Mouse (Mus musculus) E14TG2a.4 (cell line): Measurements from ENCODE around the gene Wfikkn1.

Experiments
- H3K27me3 ChIP-seq: 2 replicates; pipeline ENCODE4 v1.6.1; 2014; ENCODE audit warnings: low read length, control low read depth; ENCODE audit not compliant: insufficient read depth
- H3K36me3 ChIP-seq: 2 replicates; pipeline ENCODE4 v1.6.1; 2014; ENCODE audit warnings: low read length, control low read depth; ENCODE audit not compliant: insufficient read depth
- H3K4me1 ChIP-seq: replicated peaks from 2 replicates; pipeline ENCODE4 v1.6.1; 2014; ENCODE audit warnings: low read depth, low read length, control low read depth
- H3K4me3 ChIP-seq: replicated peaks from 2 replicates; pipeline ENCODE4 v1.5.1; 2014; ENCODE audit warnings: mild to moderate bottlenecking, low read length
- H3K9me3 ChIP-seq: 2 replicates; pipeline ENCODE4 v1.6.1; 2014; ENCODE audit warnings: low read length, control low read depth
- CTCF ChIP-seq: conservative IDR thresholded peaks from 2 replicates; pipeline ENCODE4 v1.5.1; 2014; ENCODE audit warnings: low read length
- NANOG ChIP-seq: IDR thresholded peaks from 2 replicates; pipeline ENCODE4 v1.6.1; 2014; ENCODE audit warnings: borderline replicate concordance, low read length, mixed read lengths
- POU5F1 ChIP-seq: IDR thresholded peaks from 2 replicates; pipeline ENCODE4 v1.6.1; 2014; ENCODE audit warnings: low read length, borderline replicate concordance

Wfikkn1 gene

GRCm38 (mm10) chr17:25914295-25914694 is 33.6 kb upstream of the Wfikkn1 start:
- TF ChIP-seq NANOG (no peak), POU5F1 (no peak), CTCF (no peak)
- Histone ChIP-seq H3K9me3 (no peaks in the 10 kb centered on the region), H3K36me3 (peaks cover 56% of the 10 kb centered on the region), H3K4me3 (no peak overlapping the region), H3K27me3 (no peaks in the 10 kb centered on the region), H3K4me1 (peaks cover 57% of the 10 kb centered on the region)

DNA sequence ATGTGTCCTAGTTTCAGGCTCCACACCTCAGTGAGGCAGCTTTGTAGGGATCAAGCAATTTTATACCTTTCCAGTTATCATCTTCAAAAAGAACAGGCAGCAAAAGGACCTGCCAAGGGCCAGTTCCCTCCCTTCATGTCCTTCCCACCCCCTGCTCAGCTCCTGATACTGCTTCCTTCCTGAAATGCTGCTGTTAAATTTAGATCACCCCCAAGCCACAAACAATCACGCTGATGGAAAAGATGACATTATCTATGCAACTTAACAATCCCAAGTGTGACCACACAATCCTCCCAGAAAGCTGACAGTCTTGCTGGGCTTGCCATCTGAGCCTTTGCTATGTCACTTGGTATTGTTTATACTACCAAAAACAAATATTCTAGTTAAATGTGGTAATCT is 33.2 kb upstream of the Wfikkn1 start:
- Histone ChIP-seq H3K36me3 (peaks cover 56% of the 10 kb centered on the region), H3K27me3 (no peaks in the 10 kb centered on the region), H3K4me3 (no peak overlapping the region), H3K9me3 (no peaks in the 10 kb centered on the region), H3K4me1 (peaks cover 57% of the 10 kb centered on the region)
- no peak for TF ChIP-seq CTCF
- no peak for TF ChIP-seq POU5F1
- TF ChIP-seq NANOG = no peak

DNA sequence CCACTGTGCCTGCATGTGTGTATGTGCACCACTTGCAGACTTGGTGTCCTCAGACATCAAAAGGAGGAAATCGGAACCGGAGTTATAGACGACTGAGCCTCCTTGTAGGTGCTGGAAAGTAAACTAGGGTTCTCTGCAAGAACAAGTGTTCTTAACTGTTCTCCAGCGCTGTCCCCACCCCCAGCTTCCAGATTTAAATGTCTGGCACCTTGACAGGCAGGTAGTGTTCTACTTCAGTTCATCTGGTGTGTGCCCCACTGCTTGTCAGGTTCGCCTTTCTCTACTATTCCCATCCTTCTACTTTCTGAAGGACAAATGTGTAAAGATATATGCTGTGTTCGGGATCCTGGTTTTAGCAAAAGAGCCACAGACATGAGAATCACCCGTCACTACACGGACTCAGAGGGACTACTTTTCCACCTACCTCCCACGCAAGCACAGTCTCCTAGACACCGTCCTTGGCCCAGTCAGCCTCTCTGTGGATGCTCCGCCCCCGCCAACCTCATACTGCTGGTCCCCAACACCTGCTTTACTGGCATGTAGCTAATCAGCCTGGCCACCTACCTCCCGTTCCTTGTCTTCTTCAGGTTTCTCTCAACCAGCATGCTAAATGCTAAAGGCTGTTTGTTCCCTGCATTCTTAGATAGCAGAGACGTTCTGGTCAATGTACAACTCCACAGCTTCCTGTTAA is 32.7 kb upstream of the Wfikkn1 start:
- H3K4me3 ChIP-seq = no peak overlapping the region
- TF ChIP-seq CTCF (no peak), POU5F1 (no peak), NANOG (no peak)
- H3K27me3 ChIP-seq = no peaks in the 10 kb centered on the region
- H3K4me1 ChIP-seq = peaks cover 51% of the 10 kb centered on the region
- no peaks in the 10 kb centered on the region for H3K9me3 ChIP-seq
- peaks cover 56% of the 10 kb centered on the region for H3K36me3 ChIP-seq

DNA sequence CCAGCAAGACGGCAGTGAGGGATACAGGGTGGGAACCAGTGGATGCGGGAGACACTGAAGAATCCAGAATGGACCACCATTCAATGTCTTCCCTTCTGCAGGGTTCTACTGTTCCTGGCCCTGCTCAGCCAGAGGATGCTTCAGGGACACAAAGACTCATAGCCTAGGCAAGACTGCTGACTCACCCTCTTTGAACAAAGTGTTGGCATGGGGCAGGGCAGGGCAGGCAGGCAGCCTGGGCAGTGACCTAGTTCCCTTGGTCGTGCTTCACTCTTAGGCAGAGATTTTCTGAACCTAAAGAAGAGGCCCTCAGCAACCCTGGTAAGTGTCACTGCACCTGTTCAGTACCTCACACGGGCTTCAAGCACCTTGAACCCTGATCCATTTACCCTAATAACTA is 31.2 kb upstream of the Wfikkn1 start:
- TF ChIP-seq POU5F1 (no peak), CTCF (no peak), NANOG (no peak)
- no peak overlapping the region for H3K4me3 ChIP-seq
- H3K4me1 ChIP-seq = peaks cover 38% of the 10 kb centered on the region
- no peaks in the 10 kb centered on the region for H3K27me3 ChIP-seq
- peaks cover 56% of the 10 kb centered on the region for H3K36me3 ChIP-seq
- no peaks in the 10 kb centered on the region for H3K9me3 ChIP-seq

GRCm38 (mm10) chr17:25907640-25908039 is 27.0 kb upstream of the Wfikkn1 start:
- Histone ChIP-seq H3K9me3 (no peaks in the 10 kb centered on the region), H3K36me3 (peaks cover 36% of the 10 kb centered on the region), H3K4me3 (no peak overlapping the region), H3K4me1 (peaks cover 29% of the 10 kb centered on the region), H3K27me3 (no peaks in the 10 kb centered on the region)
- no peak for TF ChIP-seq NANOG
- no peak for TF ChIP-seq CTCF
- no peak for TF ChIP-seq POU5F1

- H3K36me3 ChIP-seq = peaks cover 40% of the 10 kb centered on the region
- peaks cover 25% of the 10 kb centered on the region for H3K4me1 ChIP-seq
- no peaks in the 10 kb centered on the region for H3K27me3 ChIP-seq
- H3K4me3 ChIP-seq = no peak overlapping the region
- no peak for TF ChIP-seq POU5F1
- no peak for TF ChIP-seq NANOG
- TF ChIP-seq CTCF = no peak
- no peaks in the 10 kb centered on the region for H3K9me3 ChIP-seq
Measured at GRCm38 (mm10) chr17:25903061-25903460, 22.4 kb upstream of the Wfikkn1 start.

DNA sequence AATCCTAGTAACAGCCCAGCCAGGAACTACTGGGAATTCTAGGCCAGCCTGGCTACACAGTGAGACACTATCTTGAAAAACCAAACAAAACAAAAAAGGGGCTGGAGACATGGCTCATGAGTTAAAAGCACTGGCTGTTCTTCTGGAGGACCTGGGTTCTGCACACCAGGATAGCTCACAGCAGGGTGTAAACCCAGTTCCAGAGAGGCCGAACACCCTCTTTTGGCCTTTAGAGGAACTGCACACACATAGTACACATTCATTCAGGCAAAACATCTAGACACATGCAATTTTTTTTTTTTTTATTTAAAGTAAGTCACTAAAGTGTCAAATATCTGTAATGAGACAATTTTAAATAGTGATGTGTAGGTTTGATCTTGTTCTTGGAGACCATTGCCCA is 19.5 kb upstream of the Wfikkn1 start:
- Histone ChIP-seq H3K4me3 (no peak overlapping the region), H3K4me1 (peaks cover 44% of the 10 kb centered on the region), H3K36me3 (peaks cover 32% of the 10 kb centered on the region), H3K9me3 (no peaks in the 10 kb centered on the region), H3K27me3 (no peaks in the 10 kb centered on the region)
- no peak for TF ChIP-seq POU5F1
- no peak for TF ChIP-seq NANOG
- peak; percentile 42 for TF ChIP-seq CTCF

GRCm38 (mm10) chr17:25895891-25896290 is 15.2 kb upstream of the Wfikkn1 start:
- Histone ChIP-seq H3K36me3 (peaks cover 35% of the 10 kb centered on the region), H3K9me3 (no peaks in the 10 kb centered on the region), H3K4me1 (peaks cover 43% of the 10 kb centered on the region), H3K4me3 (no peak overlapping the region), H3K27me3 (no peaks in the 10 kb centered on the region)
- TF ChIP-seq NANOG (no peak), POU5F1 (no peak), CTCF (no peak)

- H3K4me1 ChIP-seq = peaks cover 43% of the 10 kb centered on the region
- no peaks in the 10 kb centered on the region for H3K9me3 ChIP-seq
- peaks cover 35% of the 10 kb centered on the region for H3K36me3 ChIP-seq
- H3K27me3 ChIP-seq = no peaks in the 10 kb centered on the region
- H3K4me3 ChIP-seq = no peak overlapping the region
- no peak for TF ChIP-seq POU5F1
Measured at GRCm38 (mm10) chr17:25895415-25895814, 14.8 kb upstream of the Wfikkn1 start.
